Mouse (Mus musculus) adrenal gland, adult 18-20 months (tissue): ENCODE results near the gene Zfp109. TPM values are rescaled to one million over a fixed set of nuclear protein-coding genes. Genes with fewer than 3 reads are reported as not detected.

Experiments
- DNase-seq, 2 experiments: peaks; one replicate each; pipeline ENCODE4 v3.0.0; 2021 to 2022; ENCODE audit warnings: low spot score in 2 of 2
- total RNA-seq, 2 experiments: library from RNA; stranded (reverse); gene quantifications; 1 replicate in 1 of 2; 2 replicates in 1 of 2; pipeline ENCODE4 v1.2.3; 2021

Gene Zfp109
- total RNA-seq, 2 experiments from 2014 or later, result 3.1 to 3.2 TPM

- no peak for DNase-seq
Measured at GRCm38 (mm10) chr7:24208282-24208886, 29.0 kb downstream of the Zfp109 start.

GRCm38 (mm10) chr7:24207488-24208261 is 29.7 kb downstream of the Zfp109 start:
- peak; percentile 46 for DNase-seq

GRCm38 (mm10) chr7:24196961-24197360 is 40.4 kb downstream of the Zfp109 start:
- DNase-seq, result no peak

GRCm38 (mm10) chr7:24193157-24193556 is 44.2 kb downstream of the Zfp109 start:
- DNase-seq, result no peak

- DNase-seq, result no peak
Measured at GRCm38 (mm10) chr7:24191361-24191760, 46.0 kb downstream of the Zfp109 start.

GRCm38 (mm10) chr7:24189571-24189944 is 47.8 kb downstream of the Zfp109 start:
- DNase-seq, result no peak

- no peak for DNase-seq
Measured at GRCm38 (mm10) chr7:24188901-24189570, 48.3 kb downstream of the Zfp109 start.

GRCm38 (mm10) chr7:24187611-24188010 is 49.7 kb downstream of the Zfp109 start:
- no peak for DNase-seq

Other genes with a start within 250 kb of the Zfp109 start
- gene V1rd19, start 235.9 kb downstream of the Zfp109 start, total RNA-seq, result not detected
- not detected for gene Vmn1r183, start 184.3 kb downstream of the Zfp109 start, total RNA-seq
- 10 to 100 TPM; 23.3 to 32.2 TPM for gene Zfp180, start 155.6 kb downstream of the Zfp109 start, total RNA-seq
- 1 to 10 TPM; 3.3 to 4.1 TPM for gene Zfp112, start 125.2 kb downstream of the Zfp109 start, total RNA-seq
- 10 to 100 TPM in 1 of 2 experiments, 1 to 10 TPM in 1; 8.7 to 10.0 TPM for gene Zfp235, start 103.4 kb downstream of the Zfp109 start, total RNA-seq
- under 1 TPM in 1 of 2 experiments, not detected in 1; 0.19 TPM for gene Zfp114, start 62.5 kb downstream of the Zfp109 start, total RNA-seq
- 1 to 10 TPM; 7.2 to 8.2 TPM for gene Zfp111, start 26.1 kb downstream of the Zfp109 start, total RNA-seq
- 1 to 10 TPM; 2.1 to 2.9 TPM for gene Zfp108, start 17.2 kb upstream of the Zfp109 start, total RNA-seq
- gene Zfp93, start 32.9 kb upstream of the Zfp109 start, total RNA-seq, result 1 to 10 TPM; 3.1 to 4.5 TPM
- gene Zfp61, start 63.7 kb upstream of the Zfp109 start, total RNA-seq, result 1 to 10 TPM; 6.9 to 7.0 TPM
- gene Zfp94, start 79.1 kb upstream of the Zfp109 start, total RNA-seq, result 1 to 10 TPM; 4.2 to 4.4 TPM
- 1 to 10 TPM in 1 of 2 experiments, under 1 TPM in 1; 0.73 to 1.3 TPM for gene Tescl, start 96.4 kb upstream of the Zfp109 start, total RNA-seq
- gene Lypd5, start 111.6 kb upstream of the Zfp109 start, total RNA-seq, result not detected
- gene Kcnn4, start 132.7 kb upstream of the Zfp109 start, total RNA-seq, result 1 to 10 TPM in 1 of 2 experiments, under 1 TPM in 1; 0.60 to 1.5 TPM
- gene Smg9, start 162.1 kb upstream of the Zfp109 start, total RNA-seq, result 10 to 100 TPM; 17.7 to 20.1 TPM
- gene Irgc1, start 214.7 kb upstream of the Zfp109 start, total RNA-seq, result not detected
- gene Plaur, start 224.9 kb upstream of the Zfp109 start, total RNA-seq, result 10 to 100 TPM in 1 of 2 experiments, 1 to 10 TPM in 1; 6.5 to 14.4 TPM
- 1 to 10 TPM; 3.5 TPM for gene Cadm4, start 244.5 kb upstream of the Zfp109 start, total RNA-seq